Comparison of ENCODE assay signal across 19 mouse cellular contexts in the genomic region with DNA sequence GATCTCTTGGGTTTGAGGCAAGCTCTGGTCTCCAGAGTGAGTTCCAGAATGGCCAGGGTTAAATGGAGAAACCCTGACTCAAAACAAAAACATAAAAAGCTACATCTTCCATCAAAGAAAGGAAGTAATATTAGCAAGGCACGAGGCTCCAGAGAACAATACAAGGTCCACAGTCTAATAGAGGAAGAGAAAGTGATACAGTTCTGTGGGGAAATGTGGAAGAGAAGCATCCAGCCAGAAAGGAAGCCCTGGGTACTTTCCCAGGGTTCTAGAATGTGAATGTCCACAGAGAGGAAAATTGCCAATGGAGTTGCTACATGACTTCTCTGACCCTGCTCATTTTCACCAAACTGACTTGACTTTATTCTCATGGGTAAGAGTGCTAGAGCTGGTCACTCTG.
"Had no signal": no experiment of that assay in that cellular context is flagged by ENCODE, and none has a peak within 500 bp of the region (broad histone marks: within the 10 kb centered on the region; RNA-seq: fewer than 3 reads in every experiment).

No protein-coding gene starts in this region.

- DNase-seq: kidney, adult 8-10 months; kidney, postnatal 10 days; kidney, postnatal 36 days; liver; liver, postnatal 0 days; lung, embryonic 14.5 days; midbrain, embryonic 14.5 days; right cerebral cortex, adult 18-20 months; right cerebral cortex, postnatal 14 days; right cerebral cortex, postnatal 4 days; thymus, postnatal 25 days had no signal

- H3K4me3 ChIP-seq: kidney, embryonic 15.5 days; limb, embryonic 10.5 days; limb, embryonic 13.5 days had no signal

- ATAC-seq: intestine, postnatal 0 days; liver, postnatal 0 days; lung, postnatal 0 days had no signal

- H3K27ac ChIP-seq: kidney, embryonic 15.5 days; limb, embryonic 10.5 days; limb, embryonic 13.5 days; liver, embryonic 14.5 days; macrophage; stomach, postnatal 0 days had no signal
